9 mouse cellular contexts compared by ENCODE assay signal in the genomic region with DNA sequence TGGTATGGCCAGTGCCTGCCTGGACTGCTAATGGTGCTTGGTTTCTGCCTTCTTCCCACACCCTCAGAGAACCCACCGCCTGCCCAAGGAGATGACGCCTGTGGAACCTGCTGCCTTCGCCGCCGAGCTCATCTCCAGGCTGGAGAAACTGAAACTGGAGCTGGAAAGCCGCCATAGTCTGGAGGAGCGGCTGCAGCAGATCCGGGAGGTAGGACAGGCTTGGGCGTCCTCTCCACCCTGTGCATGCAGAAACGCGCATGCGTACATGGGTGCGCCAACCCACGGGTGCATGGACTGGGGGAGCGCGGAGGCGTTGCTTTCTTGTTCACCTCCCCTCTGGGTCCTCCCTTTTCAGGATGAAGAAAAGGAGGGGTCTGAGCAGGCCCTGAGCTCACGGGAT. TPM values are rescaled to one million over a fixed set of nuclear protein-coding genes. Genes with fewer than 3 reads are reported as not detected.
DNase-seq lines count a peak whose midpoint lies in the region; ATAC-seq and TF ChIP-seq lines count a peak whose summit lies in the region.
"Had no signal": no experiment of that assay in that cellular context is flagged by ENCODE, and none has a peak within 500 bp of the region (broad histone marks: within the 10 kb centered on the region; RNA-seq: fewer than 3 reads in every experiment).

No protein-coding gene starts in this region.

- no peak for ATAC-seq in limb, embryonic 11.5 days (ENCODE audit: insufficient number of reproducible peaks, low FRiP score, low TSS enrichment, low read depth)

- intact Hi-C loops in left cerebral cortex, adult 2 months (cut with DNase I): loop anchor here (2.0 to 5.0 kb wide), 2 partner anchors 39 to 55 kb away; no protein-coding TSS in a partner anchor

- H3K27me3 ChIP-seq in limb, embryonic 11.5 days (ENCODE audit: control insufficient read depth, insufficient read depth, low read length): no peaks in the 10 kb centered on the region
- no peaks in the 10 kb centered on the region for H3K27me3 ChIP-seq in limb, embryonic 10.5 days (ENCODE audit: low read depth, poor library complexity, severe bottlenecking)

- no peak for TF ChIP-seq POLR2A in lung, adult 2 months (IDR thresholded peaks at IDR 0.05; ENCODE audit: borderline replicate concordance, extremely low read depth, low read depth, low read length)

- H3K4me2 ChIP-seq in limb, embryonic 11.5 days (ENCODE audit: low read depth, severe bottlenecking): no peak overlapping the region

- peaks cover 15% of the 10 kb centered on the region for H3K4me1 ChIP-seq in limb, embryonic 11.5 days (ENCODE audit: control insufficient read depth, insufficient read depth, low read length)
- peaks cover 56% of the 10 kb centered on the region for H3K4me1 ChIP-seq in limb, embryonic 10.5 days
- H3K4me1 ChIP-seq in lung, adult 2 months (ENCODE audit: control insufficient read depth, insufficient read depth, low read length): no peaks in the 10 kb centered on the region

- peaks cover 26% of the 10 kb centered on the region for H3K36me3 ChIP-seq in limb, embryonic 11.5 days (ENCODE audit: control insufficient read depth, insufficient read depth, low read length)
- H3K36me3 ChIP-seq in limb, embryonic 10.5 days: peaks cover 98% of the 10 kb centered on the region

- H3K9me3 ChIP-seq in limb, embryonic 11.5 days (ENCODE audit: control insufficient read depth, low read length): no peaks in the 10 kb centered on the region
- H3K9me3 ChIP-seq in limb, embryonic 10.5 days (replicated peaks): no peaks in the 10 kb centered on the region

- H3K4me3 ChIP-seq in limb, embryonic 11.5 days (ENCODE audit: low read depth, low read length): no peak overlapping the region
- no peak overlapping the region for H3K4me3 ChIP-seq in limb, embryonic 10.5 days
- H3K4me3 ChIP-seq in left cerebral cortex, adult 2 months: peak overlapping the region; percentile 37
- H3K4me3 ChIP-seq in lung, adult 2 months (replicated peaks; ENCODE audit: extremely low read depth, low read depth, low read length): no peak overlapping the region

- no peak overlapping the region for H3K9ac ChIP-seq in limb, embryonic 11.5 days (ENCODE audit: low read length)

- no peak for DNase-seq in limb, embryonic 11.5 days (ENCODE audit: low spot score)
- no peak for DNase-seq in limb, embryonic 10.5 days (ENCODE audit: low spot score)
- DNase-seq in cerebellum, postnatal 25 days: peak; percentile 61 to 75
- DNase-seq in left cerebral cortex, adult 2 months (ENCODE audit: extremely low spot score in 1 of 2, low spot score in 2 of 2): peak; percentile 60 to 86
- peak; percentile 76 to 86 for DNase-seq in right cerebral cortex, postnatal 36 days (ENCODE audit: low spot score in 2 of 2)
- no peak for DNase-seq in liver
- DNase-seq in gastrocnemius, postnatal 25 days: no peak
- no peak for DNase-seq in lung, adult 2 months
- DNase-seq: lung, adult 18-20 months had no signal

- TF ChIP-seq CTCF in left cerebral cortex, adult 2 months (IDR thresholded peaks at IDR 0.05): no peak
- TF ChIP-seq CTCF in lung, adult 2 months (IDR thresholded peaks at IDR 0.05; ENCODE audit: insufficient read depth, low read length): no peak

- 94% methylated on average over 18 of the region's 18 CpGs for WGBS in limb, embryonic 11.5 days
- WGBS in limb, embryonic 10.5 days: 95% methylated on average over 18 of the region's 18 CpGs
- WGBS in lung, adult 2 months: 88% methylated on average over 18 of the region's 18 CpGs

- 0 out of 2 replicates have a peak overlapping the region, but pooled peaks have one; percentile 21 for H3K27ac ChIP-seq in limb, embryonic 11.5 days (replicated peaks; ENCODE audit: low read depth, low read length)
- no peak overlapping the region for H3K27ac ChIP-seq in limb, embryonic 10.5 days
- peak overlapping the region; percentile 95 for H3K27ac ChIP-seq in left cerebral cortex, adult 2 months

RNA-seq across cellular contexts. Expression of a gene that starts 21.7 kb away (rescaled TPM):
- 15.4 and 15.8 TPM in 2 replicates for polyA plus RNA-seq in limb, embryonic 11.5 days (2014; fragmentation: Nextera tagmentation; extraction: Ambion mirVana)
- 13.1 and 13.4 TPM in 2 replicates for polyA plus RNA-seq in limb, embryonic 10.5 days (2016; fragmentation: Nextera tagmentation; extraction: Ambion mirVana)
- 10 to 100 TPM; 34.0 to 38.7 TPM for total RNA-seq in left cerebral cortex, adult 2 months (2021)
- total RNA-seq in gastrocnemius, postnatal 25 days (2021): 1 to 10 TPM; 9.5 to 9.8 TPM
- polyA plus RNA-seq in lung, adult 2 months (2012; rRNA removed): 14.4 and 17.9 TPM in 2 replicates

Comparison
In these comparisons a context has a peak if more than half of its experiments do, and no peak if none do; other contexts are left out.
1. DNase-seq: peak in cerebellum, postnatal 25 days (2 of 2), left cerebral cortex, adult 2 months (2 of 2) and right cerebral cortex, postnatal 36 days (2 of 2); none in limb, embryonic 11.5 days (single experiment), limb, embryonic 10.5 days (single experiment), liver (single experiment), gastrocnemius, postnatal 25 days (single experiment) and lung, adult 2 months (single experiment).